Mouse (Mus musculus): Measurements from ENCODE around the gene Fmnl3. TPM values are rescaled to one million over a fixed set of nuclear protein-coding genes. Genes with fewer than 3 reads are reported as not detected.

The Fmnl3 gene
- total RNA-seq, 2 experiments from 2014 or later: 11.3 to 13.4 TPM

DNA sequence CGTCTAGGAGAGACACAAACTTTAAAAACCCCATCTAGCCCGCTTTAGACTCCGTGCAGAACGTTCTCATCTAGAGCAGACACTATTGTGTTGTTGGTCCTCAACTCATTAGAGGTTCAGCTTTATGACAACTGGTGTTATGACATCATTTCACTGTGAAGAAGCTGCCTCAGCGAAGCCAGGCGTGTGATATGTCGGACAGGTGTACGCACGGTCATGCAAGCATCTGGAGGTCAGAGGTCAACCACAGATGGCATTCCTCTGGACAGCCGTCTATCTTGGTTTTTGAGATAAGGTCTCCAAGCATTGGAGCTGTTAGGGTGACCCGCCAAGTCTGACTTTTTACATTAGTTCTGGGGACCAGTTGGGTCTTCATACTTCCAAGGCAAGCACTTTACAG, 79.7 kb downstream of the Fmnl3 start:
- no peak for DNase-seq (ENCODE audit: low spot score in 2 of 2)
- intact Hi-C loops (cut with DNase I): no loop called here

GRCm38 (mm10) chr15:99285189-99285535, 85.1 kb downstream of the Fmnl3 start:
- intact Hi-C loops (cut with DNase I): no loop called here
- no peak for DNase-seq (ENCODE audit: low spot score in 2 of 2)

DNA sequence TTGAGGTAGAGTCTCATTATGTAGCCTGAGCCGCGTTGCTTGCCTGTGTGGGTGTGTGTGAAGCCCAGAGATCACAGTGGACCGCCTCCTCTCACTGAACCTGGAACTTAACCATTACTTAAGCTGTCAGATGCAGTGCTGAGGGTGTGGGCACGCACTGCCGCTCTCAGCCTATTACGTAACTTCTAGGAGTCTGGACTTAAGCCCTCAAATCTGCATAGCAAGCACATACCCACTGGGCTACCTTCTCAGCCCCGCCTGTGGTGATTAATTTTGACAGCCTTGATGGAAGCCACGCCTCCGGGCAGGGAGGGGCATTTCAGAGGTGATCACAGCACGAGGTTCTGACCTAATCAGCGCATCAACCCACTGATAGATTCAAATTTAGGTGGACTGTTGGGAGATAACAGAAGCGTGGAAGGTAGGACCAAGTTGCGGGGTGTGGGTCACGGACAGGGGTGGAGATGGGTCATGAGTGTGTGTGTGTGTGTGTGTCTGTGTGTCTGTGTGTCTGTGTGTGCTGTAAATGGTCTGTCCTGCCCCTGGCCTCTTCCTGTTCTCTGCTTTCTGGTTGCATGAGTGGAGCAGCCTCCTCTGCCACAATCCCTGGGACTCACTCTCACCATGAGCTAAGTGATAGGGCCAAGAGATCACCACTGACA, 85.6 kb downstream of the Fmnl3 start:
- DNase-seq (ENCODE audit: low spot score in 2 of 2): no peak
- intact Hi-C loops (cut with DNase I): no loop called here

DNA sequence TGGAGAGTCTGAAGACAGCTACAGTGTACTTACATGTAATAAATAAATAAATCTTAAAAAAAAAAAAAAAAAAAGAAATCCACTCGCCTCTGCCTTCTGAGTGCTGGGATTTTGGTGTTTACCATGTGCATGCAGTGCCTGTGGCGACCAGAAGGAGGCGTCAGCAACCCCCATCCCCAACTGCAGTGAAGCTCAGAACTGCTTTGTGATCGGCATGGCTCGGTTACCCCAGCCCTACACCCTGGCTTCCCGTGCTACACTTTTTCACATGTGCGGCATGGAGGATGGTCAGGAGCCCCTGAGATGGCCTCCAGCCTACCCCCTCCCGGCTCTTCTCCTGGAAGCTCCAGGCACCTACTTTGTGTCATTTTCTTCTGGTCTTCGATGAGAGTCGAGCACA, 86.8 kb downstream of the Fmnl3 start:
- intact Hi-C loops (cut with DNase I): no loop called here
- no peak for DNase-seq (ENCODE audit: low spot score in 2 of 2)

- no peak for DNase-seq (ENCODE audit: low spot score in 2 of 2)
- intact Hi-C loops (cut with DNase I): no loop called here
These were observed 92.0 kb downstream of the Fmnl3 start for GRCm38 (mm10) chr15:99278271-99278670.

GRCm38 (mm10) chr15:99276095-99276494, 94.2 kb downstream of the Fmnl3 start:
- intact Hi-C loops (cut with DNase I): no loop called here
- DNase-seq (ENCODE audit: low spot score in 2 of 2): no peak

Other genes starting within 250 kb of the Fmnl3 start
- gene Spats2, start 244.6 kb downstream of the Fmnl3 start, total RNA-seq (2021): 10 to 100 TPM; 36.7 to 37.2 TPM
- gene Kcnh3, start 145.6 kb downstream of the Fmnl3 start, total RNA-seq (2021): 100 to 1,000 TPM; 161 to 175 TPM
- 10 to 100 TPM; 93.7 to 99.6 TPM for gene Mcrs1, start 118.5 kb downstream of the Fmnl3 start, total RNA-seq (2021)
- 10 to 100 TPM; 95.4 to 99.5 TPM for gene Prpf40b, start 75.4 kb downstream of the Fmnl3 start, total RNA-seq (2021)
- 1 to 10 TPM; 1.7 to 2.2 TPM for gene Fam186b, start 74.6 kb downstream of the Fmnl3 start, total RNA-seq (2021)
- gene Tmbim6, start 22.4 kb upstream of the Fmnl3 start, total RNA-seq (2021): 100 to 1,000 TPM; 330 to 349 TPM
- 10 to 100 TPM; 27.6 to 35.6 TPM for gene Nckap5l, start 87.3 kb upstream of the Fmnl3 start, total RNA-seq (2021)
- 1 to 10 TPM; 4.7 to 4.8 TPM for gene Bcdin3d, start 104.2 kb upstream of the Fmnl3 start, total RNA-seq (2021)
- gene Faim2, start 157.7 kb upstream of the Fmnl3 start, total RNA-seq (2021): 100 to 1,000 TPM; 220 to 261 TPM
- gene Aqp2, start 208.6 kb upstream of the Fmnl3 start, total RNA-seq (2021): under 1 TPM in 1 of 2 experiments, not detected in 1; 0.33 TPM
- 1 to 10 TPM in 1 of 2 experiments, under 1 TPM in 1; 0.93 to 1.4 TPM for gene Aqp5, start 220.3 kb upstream of the Fmnl3 start, total RNA-seq (2021)
- gene Aqp6, start 230.9 kb upstream of the Fmnl3 start, total RNA-seq (2021): under 1 TPM; 0.44 to 0.48 TPM

Data from left cerebral cortex, postnatal 14 days (tissue).